In the genomic region with DNA sequence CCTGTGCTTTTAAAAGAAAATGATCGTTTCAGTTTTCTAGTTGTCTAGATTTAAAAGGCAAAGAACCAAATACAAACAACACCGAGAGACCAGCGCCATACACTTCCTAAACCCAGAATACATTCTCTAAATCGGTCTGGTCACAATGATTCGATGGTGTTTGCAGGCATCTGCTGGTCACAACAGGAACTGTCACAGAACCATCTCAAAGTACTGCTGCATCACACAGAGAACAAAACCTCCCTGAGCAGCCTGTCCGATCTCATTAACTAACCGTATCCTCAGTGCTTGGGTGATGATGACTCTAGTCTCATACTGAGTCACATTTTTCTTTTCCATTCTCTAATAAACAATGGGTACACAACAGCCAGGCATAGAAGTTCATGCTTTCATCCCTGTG, we compare ENCODE assay signal across 8 mouse cellular contexts. TPM values are rescaled to one million over a fixed set of nuclear protein-coding genes. Genes with fewer than 3 reads are reported as not detected.
A peak's percentile ranks its signal among the peaks of the same experiment; 100 is the strongest.
DNase-seq lines count a peak whose midpoint lies in the region; ATAC-seq and TF ChIP-seq lines count a peak whose summit lies in the region.

No protein-coding gene starts in this region.

- no peaks in the 10 kb centered on the region for H3K9me3 ChIP-seq in forebrain, embryonic 14.5 days (replicated peaks; ENCODE audit: control insufficient read depth, low read length)
- no peaks in the 10 kb centered on the region for H3K9me3 ChIP-seq in midbrain, embryonic 13.5 days

- no peak overlapping the region for H3K4me2 ChIP-seq in forebrain, embryonic 14.5 days (ENCODE audit: low read length)
- H3K4me2 ChIP-seq in midbrain, embryonic 13.5 days (replicated peaks), result no peak overlapping the region

- H3K27ac ChIP-seq in forebrain, embryonic 14.5 days (ENCODE audit: low read depth, low read length), result no peak overlapping the region
- H3K27ac ChIP-seq in midbrain, embryonic 13.5 days, result no peak overlapping the region

- H3K36me3 ChIP-seq in forebrain, embryonic 14.5 days (ENCODE audit: control insufficient read depth, insufficient read depth, low read length), result no peaks in the 10 kb centered on the region
- H3K36me3 ChIP-seq in midbrain, embryonic 13.5 days, result no peaks in the 10 kb centered on the region

- ATAC-seq in forebrain, embryonic 14.5 days, result peak; percentile 91
- ATAC-seq in midbrain, embryonic 13.5 days, result peak; percentile 93
- no peak for ATAC-seq in erythroid progenitor cell, adult 5-6 weeks (replicated peaks; ENCODE audit: low FRiP score, poor library complexity, severe bottlenecking)

- TF ChIP-seq POLR2A in brain, embryonic 14.5 days (IDR thresholded peaks at IDR 0.05; ENCODE audit: borderline replicate concordance, extremely low read depth, insufficient read depth, insufficient read length, poor library complexity, severe bottlenecking), result no peak

- no peak overlapping the region for H3K9ac ChIP-seq in forebrain, embryonic 14.5 days (ENCODE audit: low read length)
- no peak overlapping the region for H3K9ac ChIP-seq in midbrain, embryonic 13.5 days (replicated peaks)

- H3K27me3 ChIP-seq in forebrain, embryonic 14.5 days (replicated peaks; ENCODE audit: control insufficient read depth, insufficient read depth, low read length), result no peaks in the 10 kb centered on the region
- no peaks in the 10 kb centered on the region for H3K27me3 ChIP-seq in midbrain, embryonic 13.5 days

- 37% methylated on average over 7 of the region's 7 CpGs for WGBS in forebrain, embryonic 14.5 days
- WGBS in midbrain, embryonic 13.5 days, result 21% methylated on average over 7 of the region's 7 CpGs

- peak; percentile 18 for DNase-seq in heart, postnatal 4 days
- no peak for DNase-seq in heart, adult 8-10 months (ENCODE audit: low spot score)
- DNase-seq in brain, embryonic 14.5 days (ENCODE audit: low read depth), result peak; percentile 91
- peak; percentile 82 for DNase-seq in forebrain, embryonic 14.5 days (ENCODE audit: low spot score)
- peak; percentile 52 to 67 for DNase-seq in layer of hippocampus, adult 8-10 months (ENCODE audit: low spot score in 2 of 2)
- DNase-seq in spleen, adult 12 weeks (ENCODE audit: low spot score), result no peak

- TF ChIP-seq CTCF in brain, embryonic 14.5 days (IDR thresholded peaks at IDR 0.05; ENCODE audit: borderline replicate concordance, extremely low read depth, insufficient read depth, insufficient read length), result peak; percentile 86

- H3K4me1 ChIP-seq in forebrain, embryonic 14.5 days (ENCODE audit: control insufficient read depth, insufficient read depth, low read length), result no peaks in the 10 kb centered on the region
- peaks cover 4% of the 10 kb centered on the region; the same call in 1 of the 2 replicates for H3K4me1 ChIP-seq in midbrain, embryonic 13.5 days (replicated peaks)

- no peak overlapping the region for H3K4me3 ChIP-seq in forebrain, embryonic 14.5 days (ENCODE audit: low read depth, low read length)
- no peak overlapping the region for H3K4me3 ChIP-seq in midbrain, embryonic 13.5 days (replicated peaks)

RNA-seq across cellular contexts. Expression of gene Arap2, which starts 59.1 kb away (rescaled TPM):
- total RNA-seq in heart, postnatal 4 days (2021), result 1 to 10 TPM; 6.5 to 8.6 TPM
- 10 to 100 TPM in 2 of 4 experiments, 1 to 10 TPM in 2; 7.5 to 13.9 (median 10.7) TPM for total RNA-seq in heart, adult 8-10 months (2022)
- 3.0 and 3.3 TPM in 2 replicates for polyA plus RNA-seq in brain, embryonic 14.5 days (2012; rRNA removed)
- polyA plus RNA-seq in forebrain, embryonic 14.5 days (2014; fragmentation: Nextera tagmentation; extraction: Ambion mirVana), result 2.0 and 2.9 TPM in 2 replicates
- total RNA-seq in layer of hippocampus, adult 8-10 months (2022), result 10 to 100 TPM; 58.1 to 69.7 (median 64.1) TPM
- polyA plus RNA-seq in midbrain, embryonic 13.5 days (2015; fragmentation: Nextera tagmentation; extraction: Ambion mirVana), result 1.0 and 2.5 TPM in 2 replicates
- 7.6 and 8.0 TPM in 2 replicates for total RNA-seq in erythroid progenitor cell, adult 5-6 weeks (2015; ENCODE audit: low replicate concordance)
- 5.8 and 7.6 TPM in 2 replicates for total RNA-seq in erythroid progenitor cell, adult 5-6 weeks (2017; ENCODE audit: low replicate concordance)

Comparison
In these comparisons a context has a peak if more than half of its experiments do, and no peak if none do; other contexts are left out.
1. DNase-seq: peak in heart, postnatal 4 days (single experiment), brain, embryonic 14.5 days (single experiment), forebrain, embryonic 14.5 days (single experiment) and layer of hippocampus, adult 8-10 months (2 of 2); none in heart, adult 8-10 months (single experiment) and spleen, adult 12 weeks (single experiment).